Mouse (Mus musculus) embryonic stem cell, embryonic (primary cell): ENCODE data around the gene H3f3b.

Experiments used
- CTCF ChIA-PET, 4 experiments: fragments of 300-600 bp in 2 of 4; fragments of 350-600 bp in 2 of 4; sonication (Branson Sonifier 250); formaldehyde crosslinking; loops; one replicate each; lab custom pipeline; 2022; ENCODE audit warnings: inconsistent platforms in 2 of 4; lab: Charles Lee
- POLR2A ChIA-PET, 4 experiments: fragments of 300-600 bp in 2 of 4; fragments of 350-600 bp in 2 of 4; sonication (Branson Sonifier 250); formaldehyde crosslinking; loops; one replicate each; lab custom pipeline; 2022; ENCODE audit warnings: antibody characterized with exemption in 4 of 4, inconsistent platforms in 1 of 4; lab: Charles Lee

Gene H3f3b

DNA sequence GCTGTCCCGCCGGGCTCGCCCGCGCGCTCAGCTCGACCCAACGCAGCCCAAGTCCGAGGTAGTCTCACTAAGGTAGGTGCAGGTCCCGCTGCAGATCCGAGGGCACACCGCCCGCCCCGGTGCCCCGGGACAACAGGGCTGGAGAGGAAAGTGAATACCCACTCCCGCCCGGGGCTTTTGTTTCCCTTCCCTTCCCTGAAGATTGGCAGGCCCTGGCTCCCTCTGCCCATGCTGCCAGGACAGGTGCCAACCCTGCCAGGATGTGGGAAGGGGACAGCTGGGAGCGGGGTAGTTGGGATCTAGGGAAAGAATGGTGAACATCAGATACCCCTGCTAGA lies 52.7 kb downstream of the H3f3b start:
- POLR2A ChIA-PET, result interaction anchor here (0.5 to 8.2 kb wide), 23 partner anchors 9 to 1691 kb away, joined by 3 to 98 read pairs (median 4); partner anchors contain the start of genes Recql5 (in 2 of the 4), Sap30bp (in 2 of the 4), Galk1 (in 1 of the 4) and Smim6 (in 1 of the 4)
- CTCF ChIA-PET, result interaction anchor here (0.5 to 1.6 kb wide), 15 partner anchors 13 to 143 kb away, joined by 3 to 13 read pairs (median 4); no protein-coding TSS in a partner anchor

DNA sequence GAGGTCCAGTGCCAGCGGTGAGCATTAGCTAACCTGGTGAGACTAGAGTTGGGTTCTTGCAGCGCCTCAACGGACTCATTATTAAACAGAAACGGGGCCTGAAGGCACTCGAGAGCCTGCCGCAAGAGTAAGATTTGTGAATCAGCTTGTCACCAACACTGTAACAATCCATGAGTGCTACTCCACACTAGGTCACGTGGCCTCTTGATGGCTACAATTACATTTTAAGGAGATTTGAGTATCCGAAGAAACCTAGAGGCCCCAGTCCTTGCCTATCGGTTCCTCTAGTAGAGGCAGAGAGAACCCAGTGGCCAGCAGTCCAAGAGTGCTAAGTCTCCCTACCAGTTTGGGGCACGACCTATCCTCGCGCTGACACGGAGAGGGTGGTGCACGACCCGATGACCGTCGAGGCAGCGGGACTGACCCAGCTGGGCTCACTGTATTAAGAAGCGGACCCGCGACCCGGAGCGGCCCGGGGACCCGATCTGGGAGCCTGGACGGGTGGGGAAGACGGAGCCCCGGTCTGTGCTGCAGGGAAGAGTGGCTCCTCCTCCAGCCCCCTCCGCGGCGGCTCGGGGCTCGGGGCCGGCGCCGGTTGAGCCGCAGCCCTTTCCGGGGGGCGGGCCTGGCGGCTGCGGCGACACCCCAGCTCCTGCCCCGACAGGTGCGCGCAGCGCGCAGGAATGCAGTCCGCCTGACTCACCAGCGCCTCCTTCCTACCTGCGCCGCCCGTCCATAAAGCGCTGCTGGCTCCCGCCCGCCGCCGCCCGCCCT lies 53.3 kb downstream of the H3f3b start, which contains the start of gene Itgb4:
Gene Itgb4 (plus strand): TSS at position 401 of the 774 bp plus-strand sequence.
- ChIA-PET POLR2A (interaction anchor here (0.5 to 8.2 kb wide), 35 partner anchors 9 to 1691 kb away, joined by 3 to 98 read pairs (median 4); partner anchors contain the start of genes Galk1 (in 2 of the 4), Recql5 (in 2 of the 4), Sap30bp (in 2 of the 4) and Smim6 (in 1 of the 4)), CTCF (interaction anchor here (0.5 to 1.6 kb wide), 18 partner anchors 13 to 143 kb away, joined by 3 to 13 read pairs (median 4); no protein-coding TSS in a partner anchor)
